Mouse (Mus musculus) kidney, postnatal 10 days (tissue): ENCODE data around the gene Alg12.

Experiments used
- DNase-seq: peaks from one replicate; pipeline ENCODE4 v3.0.0; 2021; ENCODE audit warnings: mixed read lengths

Alg12 gene

DNA sequence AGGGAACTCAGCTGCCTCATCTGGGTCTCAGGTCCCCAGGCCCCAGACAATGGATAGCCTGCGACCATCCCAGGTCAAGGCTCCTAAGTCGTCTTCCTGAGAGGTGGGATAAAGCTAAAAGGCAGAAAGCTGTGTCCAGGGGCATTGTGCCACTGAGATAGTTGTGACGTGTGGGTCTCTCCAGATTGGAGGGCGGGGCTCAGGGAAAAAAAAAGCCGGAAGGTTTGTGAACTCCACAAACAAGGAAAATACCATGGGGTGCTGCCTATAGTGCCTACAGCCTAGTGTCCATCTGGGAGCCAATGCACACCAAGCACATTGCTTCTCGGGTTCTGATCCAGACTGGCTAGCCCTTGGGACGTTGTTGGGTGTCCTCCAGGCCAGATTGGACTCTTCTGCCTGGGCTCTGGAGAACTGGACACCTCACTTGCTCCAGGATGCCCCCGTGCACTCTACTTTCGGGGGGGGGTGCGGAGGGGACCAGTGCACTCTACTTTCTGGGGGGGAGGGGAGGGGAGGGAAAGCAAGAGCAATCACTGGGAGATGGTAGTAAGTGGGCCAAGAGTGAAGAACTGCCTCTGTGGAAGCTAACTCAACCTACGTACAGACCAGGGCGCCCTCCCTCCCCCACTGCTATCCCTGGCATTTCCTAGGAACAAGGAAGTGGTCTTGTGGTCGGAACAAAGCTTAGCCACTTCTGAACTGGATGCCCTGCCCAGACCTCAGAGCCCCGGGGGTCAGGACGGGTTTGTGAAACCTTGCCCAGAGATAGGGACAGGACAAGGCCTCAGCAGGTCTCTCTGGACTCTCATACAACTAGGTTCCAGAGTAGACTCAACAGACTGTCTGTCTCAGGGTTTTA lies 36.1 kb upstream of the Alg12 start:
- peak; percentile 61 for DNase-seq

DNA sequence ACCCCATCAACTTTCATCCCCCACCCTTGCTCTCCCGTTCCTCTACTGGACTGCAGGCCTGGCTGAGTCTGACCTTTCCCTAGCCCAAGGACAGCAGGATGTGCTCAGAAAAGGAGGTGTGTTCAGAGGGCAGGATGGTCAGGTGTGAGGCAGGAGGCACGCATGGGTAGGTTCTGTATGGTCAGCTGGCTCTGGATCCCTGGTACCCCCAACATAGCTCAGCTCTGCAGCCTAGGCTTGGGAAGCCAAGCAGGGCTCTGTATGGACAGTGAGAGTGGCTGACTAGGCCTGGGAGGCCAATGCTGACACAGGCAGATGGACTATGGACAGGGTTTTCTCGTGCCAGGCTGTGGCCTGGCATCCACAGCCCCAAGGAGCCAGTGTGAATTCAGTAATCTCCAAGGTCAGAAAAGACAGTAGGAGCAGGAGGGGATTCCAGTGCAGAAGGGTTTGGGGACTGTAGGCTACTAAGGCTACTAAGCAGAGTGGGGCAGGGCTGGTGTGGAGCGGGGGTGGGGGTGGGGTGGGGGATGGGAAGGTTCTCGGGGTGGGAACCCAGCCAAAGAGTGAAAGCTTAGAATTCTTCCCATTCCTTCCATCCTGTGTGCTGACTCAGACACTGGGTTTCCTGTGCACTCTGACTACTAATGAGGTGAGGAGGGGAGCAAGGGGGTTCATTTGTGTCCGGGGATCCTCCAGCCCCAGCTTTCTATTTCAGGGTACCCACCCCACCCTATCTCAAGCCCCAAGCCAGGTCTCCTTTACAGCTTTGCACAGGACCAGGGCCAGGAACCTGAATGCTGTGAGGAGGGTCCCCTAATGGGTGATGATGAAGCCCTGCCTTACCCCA lies 35.2 kb upstream of the Alg12 start:
- peak; percentile 76 for DNase-seq

DNA sequence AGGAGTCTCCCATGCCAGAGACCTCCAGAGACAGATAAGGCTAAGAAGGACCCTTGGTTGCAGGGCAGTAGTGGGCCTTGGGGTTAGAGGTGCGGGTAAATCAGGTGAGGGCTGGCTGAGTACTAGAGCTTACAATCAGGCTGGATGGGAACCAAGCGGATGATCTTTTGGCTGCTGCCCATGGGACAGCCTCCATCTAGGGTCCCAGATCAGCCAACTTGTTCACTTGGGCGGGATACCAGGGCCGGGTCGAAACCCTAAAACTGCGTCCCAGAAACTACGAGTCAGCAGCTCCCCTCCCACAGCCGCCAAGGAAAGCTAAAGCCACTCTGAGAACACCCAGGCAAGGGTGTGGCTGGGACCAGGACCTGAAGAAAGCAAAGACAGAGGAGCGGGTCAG lies 34.0 kb upstream of the Alg12 start:
- DNase-seq: no peak

DNA sequence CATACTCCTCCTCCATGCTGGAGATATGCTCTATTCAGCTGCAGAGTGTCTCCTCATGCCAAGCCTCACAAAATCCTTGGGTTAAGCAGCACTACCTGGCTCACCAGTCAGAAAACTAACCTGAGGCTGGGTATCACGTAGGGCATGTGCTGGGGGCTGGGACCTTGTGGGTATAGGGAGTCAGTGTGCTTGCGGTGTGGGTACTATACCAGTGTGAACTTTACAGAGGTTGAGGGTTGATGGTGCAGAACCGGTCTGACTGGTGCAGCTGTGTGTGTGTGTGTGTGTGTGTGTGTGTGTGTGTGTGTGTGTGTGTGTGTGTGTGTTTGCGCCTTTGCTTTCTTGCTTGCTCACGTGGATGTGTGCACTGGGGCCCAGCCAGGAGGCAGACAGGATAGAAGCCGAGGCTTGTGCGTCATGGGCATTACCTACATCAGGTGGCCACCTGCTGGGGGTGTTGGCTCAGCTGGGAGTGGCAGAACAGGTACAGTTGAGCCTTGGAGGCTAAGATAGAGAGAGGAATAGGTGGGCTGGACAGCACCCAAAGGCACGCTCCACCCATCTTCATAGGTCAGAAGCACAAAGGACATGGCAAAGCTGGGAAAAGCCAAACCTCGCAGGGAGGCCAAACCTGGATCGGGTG lies 32.5 kb upstream of the Alg12 start:
- peak; percentile 78 for DNase-seq

DNA sequence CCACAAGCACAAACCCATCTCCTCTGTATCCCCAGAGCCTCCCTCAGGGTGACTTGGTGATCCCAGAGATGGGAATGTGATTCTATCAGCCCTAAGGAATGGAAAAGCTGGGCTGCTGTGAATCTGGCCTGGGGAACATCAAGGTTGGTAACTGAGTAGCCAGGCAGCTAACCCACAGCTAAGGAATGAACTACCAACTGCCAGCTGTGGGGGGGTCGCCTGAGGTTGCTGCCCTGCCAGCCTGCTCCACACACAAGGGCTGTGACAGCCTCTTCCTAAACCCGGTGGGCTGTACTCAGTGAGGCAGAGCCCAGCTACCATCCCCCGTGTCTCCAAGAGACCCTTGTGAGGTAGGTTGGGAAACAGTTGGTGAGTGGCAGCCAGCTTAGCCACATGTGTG lies 32.0 kb upstream of the Alg12 start:
- peak; percentile 67 for DNase-seq

DNA sequence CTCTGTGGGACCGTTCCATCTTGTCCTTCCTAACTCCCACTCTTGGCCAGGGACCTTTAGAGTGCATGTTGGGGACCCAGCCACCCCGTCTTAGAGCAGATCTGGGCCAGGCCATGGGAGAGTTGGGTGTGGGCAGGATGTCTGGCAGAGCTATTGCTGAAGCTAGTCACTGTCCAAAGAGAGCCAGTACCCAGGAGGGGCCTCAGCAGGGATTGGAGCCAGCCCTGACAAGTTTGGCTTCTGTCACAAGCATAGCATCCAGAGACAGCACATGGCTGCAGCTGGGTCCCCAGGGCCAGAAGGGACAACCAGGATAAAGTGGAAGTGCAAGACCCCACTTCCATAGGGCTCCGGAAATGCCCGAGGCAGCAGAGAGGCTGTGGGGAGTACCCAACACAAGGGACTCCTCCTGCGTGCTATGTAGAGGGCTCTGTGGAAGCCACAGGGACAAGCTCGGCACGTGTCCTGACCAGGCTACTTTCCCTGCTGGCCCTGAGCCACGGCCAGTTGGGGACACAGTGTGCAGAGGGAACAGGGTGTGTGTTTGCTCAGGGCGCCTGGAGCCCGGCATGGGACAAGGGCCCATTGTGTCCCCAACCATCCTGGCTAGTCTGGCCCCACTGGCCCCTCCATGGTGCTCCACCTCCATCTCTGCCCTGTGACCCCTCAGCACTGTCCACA lies 31.2 kb upstream of the Alg12 start:
- peak; percentile 82 for DNase-seq

DNA sequence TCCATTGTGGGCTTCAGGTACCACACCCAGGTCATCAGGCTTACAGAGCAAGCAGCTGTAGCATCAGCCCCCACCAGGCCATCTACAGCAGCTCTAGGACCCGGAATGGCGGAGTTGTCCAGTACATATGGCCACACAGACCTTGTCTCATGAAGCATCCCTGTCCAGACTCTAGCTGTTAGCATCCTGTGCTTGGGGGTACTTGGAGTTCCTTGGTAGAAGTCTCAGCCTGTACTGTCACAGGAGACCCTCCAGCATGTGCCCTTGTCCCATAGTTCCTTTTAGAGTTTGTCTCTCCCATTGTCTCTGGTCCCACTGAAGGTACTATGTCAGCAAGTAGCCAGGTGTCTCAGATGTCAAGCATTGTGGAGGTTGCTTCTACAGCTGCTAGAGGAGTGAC lies 30.5 kb upstream of the Alg12 start:
- no peak for DNase-seq

DNA sequence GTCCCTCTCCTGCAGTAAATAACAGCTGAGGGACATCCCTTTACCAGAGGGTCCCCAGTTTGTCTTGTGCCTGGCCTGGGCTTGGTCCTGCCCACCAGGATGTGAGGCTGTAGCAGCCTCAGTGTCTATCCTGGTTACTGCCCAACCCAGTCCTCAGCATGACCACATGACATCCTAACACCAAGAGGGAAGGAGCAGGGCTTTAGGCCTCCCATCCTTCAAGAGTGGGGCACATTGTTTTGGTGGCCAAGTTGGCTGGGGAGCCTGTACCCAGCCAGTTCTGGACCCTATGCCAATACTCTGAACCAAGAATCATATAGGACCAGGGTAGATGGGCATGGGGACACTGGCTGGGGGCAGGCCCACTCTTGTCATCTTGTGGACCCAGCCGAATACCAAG lies 29.5 kb upstream of the Alg12 start:
- DNase-seq: no peak

DNA sequence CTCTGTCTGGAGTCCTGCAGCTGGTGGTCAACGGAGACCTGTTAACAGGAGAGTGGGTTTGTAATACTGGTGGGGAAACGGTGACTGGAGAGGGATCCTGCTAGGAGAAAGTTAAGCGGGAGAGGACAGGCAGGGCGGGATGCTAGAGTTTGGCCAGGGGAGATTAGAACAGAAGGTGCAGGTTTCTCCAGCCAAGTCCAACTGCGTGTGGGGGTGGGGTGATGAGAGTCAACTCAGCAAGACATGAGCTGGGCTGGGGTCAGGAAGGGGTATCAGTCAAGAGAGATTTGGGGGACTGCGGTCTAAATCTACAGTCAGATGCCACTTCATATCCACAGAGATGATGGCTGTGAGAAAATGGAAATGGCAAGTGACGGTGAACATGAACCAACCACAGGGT lies 25.8 kb upstream of the Alg12 start:
- no peak for DNase-seq

DNA sequence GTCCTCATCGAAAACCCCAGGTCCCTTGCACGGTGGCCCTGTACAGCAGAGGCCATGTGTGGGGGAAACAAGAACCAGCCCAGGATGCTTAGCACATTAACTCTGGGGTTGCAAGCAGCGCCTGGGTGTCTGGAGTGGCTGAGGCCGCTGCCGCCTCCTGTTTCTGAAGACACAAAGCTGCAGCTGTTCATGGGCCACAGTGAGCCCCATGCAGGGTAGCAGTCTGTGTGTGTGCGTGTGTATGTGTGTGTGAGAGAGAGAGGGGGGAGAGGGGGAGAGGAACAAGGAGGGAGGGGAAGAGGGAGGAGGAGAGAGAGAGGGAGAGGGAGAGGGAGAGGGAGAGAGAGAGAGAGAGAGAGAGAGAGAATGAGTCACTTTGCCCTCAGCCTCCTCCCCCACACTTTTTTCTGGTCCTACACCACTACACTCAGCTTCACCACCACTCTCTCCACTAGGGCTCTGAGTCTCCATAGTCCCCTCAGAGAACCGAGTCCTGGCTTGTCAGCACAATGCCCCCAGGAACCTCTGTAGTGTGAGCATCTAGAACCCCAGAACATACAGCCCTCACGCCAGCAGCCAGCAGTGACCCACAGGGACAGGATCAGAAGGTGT lies 24.5 kb upstream of the Alg12 start:
- DNase-seq: peak; percentile 51

DNA sequence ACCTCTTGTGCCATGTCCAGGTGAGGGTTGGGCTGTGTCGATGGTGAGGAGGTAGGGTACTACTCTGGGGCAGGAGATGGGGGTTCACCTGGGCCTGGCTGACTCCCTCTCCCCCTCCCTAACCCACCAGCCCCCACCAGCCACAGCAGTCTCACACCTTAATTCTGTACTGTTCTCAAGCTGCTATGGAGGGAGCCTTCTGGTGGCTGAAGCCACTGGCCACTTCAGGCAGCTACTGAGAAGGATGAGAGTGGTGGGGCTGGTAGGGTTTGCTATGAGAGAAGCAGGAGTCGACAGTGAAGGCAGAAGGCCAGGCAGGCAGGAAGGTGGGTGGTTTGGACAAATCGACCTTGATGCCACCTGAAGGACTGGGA lies 23.2 kb upstream of the Alg12 start:
- DNase-seq: no peak

DNA sequence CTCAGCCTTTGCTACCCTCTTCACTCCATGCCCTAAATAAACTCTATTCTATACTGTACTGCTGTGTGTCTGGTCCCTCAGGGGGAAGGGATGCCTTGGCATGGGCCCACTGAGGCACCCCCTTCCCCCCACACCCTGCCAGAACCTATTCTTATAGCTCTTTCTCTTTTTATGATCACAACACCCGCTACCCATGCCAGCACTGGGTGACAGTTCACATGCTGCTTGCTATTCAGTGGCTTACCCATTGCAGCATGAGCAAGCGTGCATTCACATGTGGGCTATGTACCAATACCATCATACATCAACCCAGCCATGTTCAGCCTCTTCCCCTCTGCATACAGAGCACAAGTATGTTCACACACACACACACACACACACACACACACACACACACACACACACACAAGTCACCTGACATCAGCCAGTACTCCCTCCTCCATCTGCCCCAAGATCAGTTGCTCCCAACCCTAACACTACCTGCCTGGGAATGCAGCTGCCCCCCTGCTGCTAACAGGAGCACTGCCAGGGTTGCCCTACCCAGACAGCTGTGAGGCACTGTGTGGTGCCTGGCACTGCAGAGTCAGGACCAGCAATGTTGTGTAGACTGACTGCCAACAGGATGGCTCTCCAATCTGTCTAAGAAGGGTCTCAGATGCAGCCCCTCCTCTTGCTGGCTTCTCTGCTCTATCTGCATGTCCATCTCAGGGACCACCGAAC lies 22.6 kb upstream of the Alg12 start:
- DNase-seq: no peak

DNA sequence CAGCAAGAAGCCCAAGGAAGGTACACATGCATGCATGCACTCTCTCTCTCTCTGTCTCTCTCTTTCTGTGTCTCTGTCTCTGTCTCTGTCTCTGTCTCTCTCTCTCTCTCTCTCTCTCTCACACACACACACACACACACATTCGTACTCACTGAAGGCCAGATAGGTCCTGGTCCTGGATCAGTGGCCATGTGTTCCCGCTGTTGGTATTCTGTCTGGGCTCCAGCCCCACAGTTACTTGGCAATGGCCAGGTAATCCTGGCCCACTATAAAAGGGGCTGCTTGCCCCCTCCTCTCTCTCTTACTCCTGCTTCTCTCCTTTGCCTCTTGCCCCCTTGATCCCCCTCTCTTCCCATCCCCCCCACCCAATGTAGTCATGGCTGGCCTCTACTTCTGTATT lies 22.0 kb upstream of the Alg12 start:
- DNase-seq: no peak

DNA sequence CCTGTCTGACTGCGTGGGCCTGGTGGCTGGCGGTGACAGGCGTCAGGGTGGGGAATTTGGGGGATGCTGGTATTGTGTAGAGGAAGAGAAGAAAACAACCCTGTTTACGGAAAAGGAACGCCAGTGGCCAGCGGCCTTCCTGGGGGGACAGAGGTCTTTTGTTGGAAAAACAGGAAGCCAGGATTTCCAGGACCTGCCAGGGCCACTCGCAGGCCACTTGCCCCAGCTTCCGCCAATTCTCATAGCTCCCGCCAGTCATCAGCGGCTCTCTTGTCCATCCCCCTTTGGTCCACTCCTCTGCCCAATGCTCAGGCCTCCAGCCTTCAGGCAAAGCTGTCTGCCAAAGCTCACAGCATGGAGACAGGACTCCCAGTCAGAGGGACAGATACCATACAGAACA lies 21.0 kb upstream of the Alg12 start:
- DNase-seq: peak; percentile 77

DNA sequence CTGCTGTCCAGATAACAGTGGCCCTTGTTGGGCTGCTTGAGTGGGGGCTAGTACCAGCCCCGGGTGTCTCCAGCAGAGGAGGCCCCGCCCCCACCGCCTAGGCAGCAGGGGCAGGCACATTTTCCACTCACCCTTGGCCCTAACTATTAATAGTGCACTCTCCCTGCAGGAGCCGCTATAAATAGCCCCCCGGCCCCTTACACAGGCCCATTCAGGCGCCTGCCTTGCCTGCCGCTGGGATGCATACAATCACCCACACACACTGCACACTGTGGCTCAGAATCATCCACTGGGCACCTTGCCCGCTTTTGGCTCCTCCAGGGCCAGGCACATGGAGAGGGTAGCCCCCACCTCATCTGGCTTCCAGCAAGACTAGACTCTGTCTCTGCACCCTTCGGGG lies 20.2 kb upstream of the Alg12 start:
- DNase-seq: peak; percentile 86

DNA sequence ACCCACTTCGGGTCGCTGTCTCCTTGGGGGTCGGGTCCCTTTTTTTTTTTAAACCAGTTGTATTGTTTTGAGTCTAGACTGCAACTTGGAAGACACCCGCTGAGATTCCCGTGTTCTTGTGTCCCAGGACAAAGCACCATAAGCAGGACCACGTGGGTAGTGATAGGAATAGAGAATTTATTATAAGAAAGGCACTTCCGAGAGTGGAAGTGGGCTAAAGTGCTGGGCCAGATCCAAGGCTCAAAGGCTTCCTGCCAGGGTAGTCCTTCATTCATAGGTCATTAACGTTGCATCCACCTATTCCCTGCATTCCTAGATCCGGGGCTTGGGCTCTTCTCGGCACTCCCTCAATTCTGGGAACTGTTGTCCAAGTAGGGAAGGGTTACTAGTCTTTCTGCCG lies 18.9 kb upstream of the Alg12 start:
- DNase-seq: peak; percentile 69

DNA sequence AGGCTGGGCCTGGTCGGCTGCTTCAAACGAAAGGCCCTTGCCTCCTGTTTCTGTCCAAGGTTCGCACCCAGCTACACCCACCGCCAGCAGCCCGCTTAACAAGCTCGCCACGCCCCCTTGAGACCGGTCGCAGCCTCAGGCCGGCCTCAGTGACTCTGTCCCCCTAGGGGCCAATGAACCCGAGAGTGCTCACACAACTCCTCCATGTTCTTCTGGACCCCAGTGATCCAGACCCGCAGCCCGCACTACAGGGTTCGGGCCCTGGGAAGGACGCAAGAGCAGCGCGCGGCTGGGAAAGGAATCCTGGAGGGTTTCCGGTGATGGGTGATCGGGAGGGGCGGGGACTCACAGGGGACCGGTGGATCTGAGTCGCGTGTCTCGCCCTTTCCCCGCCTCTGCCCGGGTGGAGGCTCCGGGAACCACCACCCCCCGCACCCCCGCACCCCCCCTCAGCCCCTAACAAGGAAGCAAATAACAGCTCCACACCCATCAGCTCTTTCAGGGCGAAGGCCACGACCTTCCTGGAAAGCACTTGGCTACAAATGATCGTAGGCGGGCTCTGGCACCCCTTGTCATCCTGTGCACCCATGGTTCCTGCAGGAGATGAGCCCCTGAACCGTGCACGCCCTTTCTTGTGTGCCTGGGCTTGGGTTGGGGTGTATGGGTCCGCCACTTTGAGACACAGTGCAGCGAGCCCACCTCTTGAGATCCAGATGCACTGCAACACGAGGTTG lies 18.2 kb upstream of the Alg12 start:
- peak; percentile 84 for DNase-seq

DNA sequence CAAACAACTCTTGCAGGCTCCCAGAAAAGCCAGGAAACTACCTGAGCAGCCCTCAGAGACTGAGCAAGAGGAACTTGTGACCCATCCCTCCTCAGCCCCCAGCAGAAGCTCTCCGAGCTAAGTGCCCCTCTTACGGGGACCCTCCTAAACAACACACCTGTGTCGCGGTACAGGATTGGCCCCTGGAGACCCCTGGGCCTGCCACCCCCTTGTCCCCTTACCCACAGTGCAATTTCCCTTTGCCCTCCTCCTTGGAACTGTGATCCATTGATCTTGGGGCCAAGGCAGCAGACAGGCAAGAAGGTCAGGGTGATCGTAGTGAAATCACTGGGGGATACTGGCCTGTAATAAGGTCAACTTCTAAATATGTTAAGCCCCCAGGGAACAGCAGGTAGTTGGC lies 17.5 kb upstream of the Alg12 start:
- DNase-seq: no peak

DNA sequence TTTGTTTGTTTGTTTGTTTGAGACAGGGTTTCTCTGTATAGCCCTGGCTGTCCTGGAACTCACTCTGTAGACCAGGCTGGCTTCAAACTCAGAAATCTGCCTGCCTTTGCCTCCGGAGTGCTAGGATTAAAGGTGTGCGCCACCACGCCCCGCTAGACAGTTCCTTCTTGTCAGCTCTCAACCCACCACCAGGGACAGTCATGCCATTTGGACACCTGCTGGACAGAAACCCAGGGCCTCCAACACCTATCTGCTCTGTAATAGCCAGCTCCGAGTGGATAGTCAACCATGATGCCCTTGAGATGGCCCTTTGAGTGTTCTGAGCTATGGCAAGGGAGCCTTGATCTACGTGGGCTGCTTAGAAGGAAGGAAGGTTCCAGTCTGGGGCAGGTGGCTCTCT lies 16.9 kb upstream of the Alg12 start:
- DNase-seq: peak; percentile 45

DNA sequence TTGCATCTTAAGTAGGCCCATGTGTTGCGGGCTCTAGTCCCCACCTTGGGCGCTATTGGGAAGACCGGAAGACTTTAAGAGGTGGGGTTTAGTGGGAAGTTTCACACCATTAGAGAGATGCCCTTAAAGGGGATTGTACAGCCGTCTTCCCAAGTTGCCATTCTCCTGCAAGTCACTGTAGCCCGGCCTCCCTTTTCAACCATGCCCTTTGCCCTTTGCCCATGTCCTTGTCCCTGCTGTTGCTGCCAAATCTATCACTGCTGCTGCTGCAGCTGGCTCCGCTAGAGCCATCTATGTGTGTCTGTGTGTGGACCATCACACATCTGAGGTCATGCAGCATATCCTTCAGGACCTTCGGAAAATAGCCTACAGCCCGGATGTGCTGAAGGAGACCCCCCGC lies 13.4 kb upstream of the Alg12 start:
- no peak for DNase-seq

DNA sequence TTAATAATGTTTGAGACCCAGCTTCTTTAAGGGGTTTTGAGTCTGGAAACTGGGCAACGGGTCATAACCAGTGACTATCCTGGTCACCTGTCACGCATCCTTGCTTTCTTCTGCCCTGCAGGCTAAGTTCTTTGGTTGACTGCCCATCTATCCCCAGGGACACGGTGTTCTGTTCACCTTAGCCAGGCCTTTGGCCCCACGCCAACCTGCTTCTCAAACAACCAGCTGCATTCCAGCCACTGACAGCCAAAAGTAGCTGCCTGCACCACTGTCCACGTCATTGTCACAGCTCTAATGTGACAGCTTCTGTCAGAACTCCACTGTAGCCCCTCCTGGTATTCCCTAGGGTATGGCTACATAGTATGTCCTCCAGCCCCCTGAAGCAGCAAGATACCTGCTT lies 12.4 kb upstream of the Alg12 start:
- DNase-seq: peak; percentile 91
